Mouse (Mus musculus): ENCODE data around the gene Gm17728. TPM values are rescaled to one million over a fixed set of nuclear protein-coding genes. Genes with fewer than 3 reads are reported as not detected.
A peak's percentile ranks its signal among the peaks of the same experiment; 100 is the strongest.
"Not testable (repeated sequence)": the region's sequence is repeated elsewhere in the genome, so short reads cannot be mapped to it uniquely, and the experiment has no call there.

The Gm17728 gene
- not detected in 2 replicates for polyA plus RNA-seq (2015; fragmentation: Nextera tagmentation; extraction: Ambion mirVana)

GRCm38 (mm10) chr17:9421760-9422159 lies at the start of gene Gm17728:
Gm17728 (plus strand) TSS chr17:9422060.
- not testable (repeated sequence) for H3K4me3 ChIP-seq (ENCODE audit: low read length); H3K36me3 ChIP-seq (ENCODE audit: control insufficient read depth, insufficient read depth); ATAC-seq (replicated peaks; ENCODE audit: extremely low read depth, insufficient read depth, low FRiP score); H3K9ac ChIP-seq (ENCODE audit: low read length); H3K27me3 ChIP-seq (ENCODE audit: control insufficient read depth, insufficient read depth, low read length); H3K27ac ChIP-seq (ENCODE audit: low read length); H3K4me1 ChIP-seq (ENCODE audit: control insufficient read depth, insufficient read depth, low read length); H3K4me2 ChIP-seq (ENCODE audit: low read depth, low read length); H3K9me3 ChIP-seq (replicated peaks; ENCODE audit: control insufficient read depth, low read length)
- 87% methylated on average over 7 of the region's 8 CpGs for WGBS

- Histone ChIP-seq H3K4me3 (ENCODE audit: low read length) (no peak overlapping the region), H3K4me1 (ENCODE audit: control insufficient read depth, insufficient read depth, low read length) (no peaks in the 10 kb centered on the region), H3K36me3 (ENCODE audit: control insufficient read depth, insufficient read depth) (no peaks in the 10 kb centered on the region), H3K9ac (ENCODE audit: low read length) (no peak overlapping the region), H3K9me3 (replicated peaks; ENCODE audit: control insufficient read depth, low read length) (peaks cover 2% of the 10 kb centered on the region; the same call in 1 of the 2 replicates), H3K27me3 (ENCODE audit: control insufficient read depth, insufficient read depth, low read length) (no peaks in the 10 kb centered on the region), H3K27ac (ENCODE audit: low read length) (no peak overlapping the region), H3K4me2 (ENCODE audit: low read depth, low read length) (no peak overlapping the region)
- WGBS = 76% methylated on average over 7 of the region's 7 CpGs
- no peak for ATAC-seq (replicated peaks; ENCODE audit: extremely low read depth, insufficient read depth, low FRiP score)
These were observed 24.4 kb upstream of the Gm17728 start for GRCm38 (mm10) chr17:9397493-9397892.

- Histone ChIP-seq H3K9ac (ENCODE audit: low read length) (no peak overlapping the region), H3K27ac (ENCODE audit: low read length) (no peak overlapping the region), H3K9me3 (replicated peaks; ENCODE audit: control insufficient read depth, low read length) (peaks cover 2% of the 10 kb centered on the region; the same call in 1 of the 2 replicates), H3K27me3 (ENCODE audit: control insufficient read depth, insufficient read depth, low read length) (no peaks in the 10 kb centered on the region), H3K4me3 (ENCODE audit: low read length) (no peak overlapping the region), H3K4me2 (ENCODE audit: low read depth, low read length) (no peak overlapping the region), H3K36me3 (ENCODE audit: control insufficient read depth, insufficient read depth) (no peaks in the 10 kb centered on the region), H3K4me1 (ENCODE audit: control insufficient read depth, insufficient read depth, low read length) (no peaks in the 10 kb centered on the region)
- WGBS = 44% methylated on average over 4 of the region's 4 CpGs
- no peak for ATAC-seq (replicated peaks; ENCODE audit: extremely low read depth, insufficient read depth, low FRiP score)
These were observed 23.3 kb upstream of the Gm17728 start for GRCm38 (mm10) chr17:9398551-9398950.

DNA sequence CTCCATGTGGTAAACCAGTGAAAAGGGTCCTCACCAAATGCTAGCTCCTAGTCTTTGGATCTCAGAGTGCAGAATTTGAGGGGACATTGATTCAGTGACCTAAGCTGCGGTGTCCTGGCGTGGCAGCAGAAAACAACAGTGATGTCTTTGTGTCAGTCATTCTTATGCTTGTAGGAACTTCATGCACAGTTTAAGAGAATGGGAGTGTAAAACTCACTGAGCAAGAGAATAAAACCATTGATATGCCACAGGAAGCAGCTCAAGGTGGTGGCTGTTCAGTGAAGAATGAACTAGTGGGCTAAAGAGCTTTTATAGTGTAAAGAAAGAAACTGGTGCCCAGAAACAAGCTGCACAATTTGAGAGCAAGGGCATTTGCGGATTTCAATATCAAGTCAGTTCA lies 17.9 kb upstream of the Gm17728 start:
- H3K27ac ChIP-seq (ENCODE audit: low read length) = no peak overlapping the region
- H3K4me2 ChIP-seq (ENCODE audit: low read depth, low read length) = no peak overlapping the region
- no peak for ATAC-seq (replicated peaks; ENCODE audit: extremely low read depth, insufficient read depth, low FRiP score)

GRCm38 (mm10) chr17:9407640-9408039 lies 14.2 kb upstream of the Gm17728 start:
- Histone ChIP-seq H3K27ac (ENCODE audit: low read length) (peak overlapping the region; percentile 45), H3K4me3 (ENCODE audit: low read length) (peak overlapping the region; percentile 8; the same call in 1 of the 2 replicates), H3K4me1 (ENCODE audit: control insufficient read depth, insufficient read depth, low read length) (peaks cover 11% of the 10 kb centered on the region), H3K27me3 (ENCODE audit: control insufficient read depth, insufficient read depth, low read length) (no peaks in the 10 kb centered on the region), H3K36me3 (ENCODE audit: control insufficient read depth, insufficient read depth) (no peaks in the 10 kb centered on the region), H3K9ac (ENCODE audit: low read length) (no peak overlapping the region), H3K4me2 (ENCODE audit: low read depth, low read length) (peak overlapping the region; percentile 52), H3K9me3 (replicated peaks; ENCODE audit: control insufficient read depth, low read length) (no peaks in the 10 kb centered on the region)
- 29% methylated on average over 6 of the region's 6 CpGs for WGBS
- ATAC-seq (replicated peaks; ENCODE audit: extremely low read depth, insufficient read depth, low FRiP score) = peak; percentile 65; the same call in 1 of the 2 replicates

More for the DNA sequence above, 17.9 kb upstream of the Gm17728 start:
- Histone ChIP-seq H3K9ac (ENCODE audit: low read length) (no peak overlapping the region), H3K4me3 (ENCODE audit: low read length) (no peak overlapping the region), H3K27me3 (ENCODE audit: control insufficient read depth, insufficient read depth, low read length) (no peaks in the 10 kb centered on the region), H3K4me1 (ENCODE audit: control insufficient read depth, insufficient read depth, low read length) (peaks cover 11% of the 10 kb centered on the region), H3K36me3 (ENCODE audit: control insufficient read depth, insufficient read depth) (no peaks in the 10 kb centered on the region), H3K9me3 (replicated peaks; ENCODE audit: control insufficient read depth, low read length) (peaks cover 2% of the 10 kb centered on the region; the same call in 1 of the 2 replicates)
- WGBS = 90% methylated on average over 3 of the region's 3 CpGs

DNA sequence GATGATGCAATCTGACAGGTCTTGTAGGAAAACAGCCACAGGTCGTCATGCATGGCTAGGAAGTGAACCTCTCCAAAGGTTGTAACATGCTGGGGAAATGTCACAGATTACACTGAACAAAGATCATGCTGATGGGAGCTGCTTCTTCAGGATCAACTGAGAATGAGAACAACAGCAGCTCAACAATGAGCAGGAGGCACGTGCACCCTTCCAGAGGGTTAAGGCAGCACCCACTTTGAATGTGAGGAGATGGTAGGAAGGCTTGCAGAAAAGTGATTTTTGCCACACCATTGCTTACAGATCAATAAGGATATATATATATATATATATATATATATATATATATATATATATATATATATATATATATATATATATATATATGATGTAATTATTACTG lies 2.8 kb upstream of the Gm17728 start:
- no peaks in the 10 kb centered on the region for H3K27me3 ChIP-seq (ENCODE audit: control insufficient read depth, insufficient read depth, low read length)
- H3K9ac ChIP-seq (ENCODE audit: low read length) = no peak overlapping the region
- H3K4me2 ChIP-seq (ENCODE audit: low read depth, low read length) = no peak overlapping the region
- no peak overlapping the region for H3K27ac ChIP-seq (ENCODE audit: low read length)
- H3K36me3 ChIP-seq (ENCODE audit: control insufficient read depth, insufficient read depth) = no peaks in the 10 kb centered on the region
- no peaks in the 10 kb centered on the region; the same call in 1 of the 2 replicates for H3K9me3 ChIP-seq (replicated peaks; ENCODE audit: control insufficient read depth, low read length)
- 76% methylated on average over 2 of the region's 2 CpGs for WGBS
- ATAC-seq (replicated peaks; ENCODE audit: extremely low read depth, insufficient read depth, low FRiP score) = no peak
- no peaks in the 10 kb centered on the region; the same call in 1 of the 2 replicates for H3K4me1 ChIP-seq (ENCODE audit: control insufficient read depth, insufficient read depth, low read length)
- no peak overlapping the region for H3K4me3 ChIP-seq (ENCODE audit: low read length)

- 71% methylated on average over 7 of the region's 7 CpGs for WGBS
- no peak for ATAC-seq (replicated peaks; ENCODE audit: extremely low read depth, insufficient read depth, low FRiP score)
These were observed 6.6 kb downstream of the Gm17728 start for GRCm38 (mm10) chr17:9428374-9428994.

GRCm38 (mm10) chr17:9439997-9440655 lies 18.3 kb downstream of the Gm17728 start:
- H3K27ac ChIP-seq (ENCODE audit: low read length) = no peak overlapping the region
- ATAC-seq (replicated peaks; ENCODE audit: extremely low read depth, insufficient read depth, low FRiP score) = no peak
- H3K36me3 ChIP-seq (ENCODE audit: control insufficient read depth, insufficient read depth) = no peaks in the 10 kb centered on the region
- H3K4me1 ChIP-seq (ENCODE audit: control insufficient read depth, insufficient read depth, low read length) = no peaks in the 10 kb centered on the region
- no peaks in the 10 kb centered on the region for H3K9me3 ChIP-seq (replicated peaks; ENCODE audit: control insufficient read depth, low read length)
- no peaks in the 10 kb centered on the region for H3K27me3 ChIP-seq (ENCODE audit: control insufficient read depth, insufficient read depth, low read length)
- H3K4me2 ChIP-seq (ENCODE audit: low read depth, low read length) = no peak overlapping the region
- WGBS = 81% methylated on average over 4 of the region's 4 CpGs
- H3K4me3 ChIP-seq (ENCODE audit: low read length) = no peak overlapping the region
- no peak overlapping the region for H3K9ac ChIP-seq (ENCODE audit: low read length)

More at GRCm38 (mm10) chr17:9428374-9428994, 6.6 kb downstream of the Gm17728 start:
- Histone ChIP-seq H3K4me3 (ENCODE audit: low read length) (no peak overlapping the region), H3K27ac (ENCODE audit: low read length) (no peak overlapping the region), H3K4me2 (ENCODE audit: low read depth, low read length) (no peak overlapping the region), H3K9me3 (replicated peaks; ENCODE audit: control insufficient read depth, low read length) (no peaks in the 10 kb centered on the region), H3K36me3 (ENCODE audit: control insufficient read depth, insufficient read depth) (no peaks in the 10 kb centered on the region), H3K9ac (ENCODE audit: low read length) (no peak overlapping the region), H3K4me1 (ENCODE audit: control insufficient read depth, insufficient read depth, low read length) (no peaks in the 10 kb centered on the region), H3K27me3 (ENCODE audit: control insufficient read depth, insufficient read depth, low read length) (no peaks in the 10 kb centered on the region)

DNA sequence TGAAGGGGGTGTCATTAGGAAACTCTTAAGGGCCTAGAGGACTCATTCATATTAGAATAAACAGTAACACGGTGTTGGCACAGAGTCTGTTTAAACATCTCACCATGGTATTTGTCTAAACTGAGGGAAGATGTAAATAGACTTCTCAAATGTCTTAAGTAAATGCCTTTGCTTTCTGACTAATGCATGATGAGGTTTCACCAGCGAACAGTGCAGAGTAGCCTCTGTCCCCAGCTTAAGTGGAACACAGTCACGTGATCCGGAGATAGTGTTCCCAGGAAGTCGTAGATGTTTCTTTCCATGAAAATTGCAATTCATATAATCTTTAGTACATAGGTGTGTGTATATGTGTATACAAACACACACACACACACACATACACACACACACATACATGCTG lies 34.5 kb downstream of the Gm17728 start:
- no peaks in the 10 kb centered on the region; the same call in 1 of the 2 replicates for H3K9me3 ChIP-seq (replicated peaks; ENCODE audit: control insufficient read depth, low read length)
- H3K9ac ChIP-seq (ENCODE audit: low read length) = no peak overlapping the region
- H3K36me3 ChIP-seq (ENCODE audit: control insufficient read depth, insufficient read depth) = no peaks in the 10 kb centered on the region
- no peak for ATAC-seq (replicated peaks; ENCODE audit: extremely low read depth, insufficient read depth, low FRiP score)
- 0 out of 2 replicates have a peak, but pooled peaks cover 2% of the 10 kb centered on the region for H3K4me1 ChIP-seq (ENCODE audit: control insufficient read depth, insufficient read depth, low read length)
- H3K4me3 ChIP-seq (ENCODE audit: low read length) = no peak overlapping the region
- WGBS = 74% methylated on average over 5 of the region's 5 CpGs
- H3K27ac ChIP-seq (ENCODE audit: low read length) = no peak overlapping the region
- no peak overlapping the region for H3K4me2 ChIP-seq (ENCODE audit: low read depth, low read length)
- no peaks in the 10 kb centered on the region for H3K27me3 ChIP-seq (ENCODE audit: control insufficient read depth, insufficient read depth, low read length)

Data from heart, embryonic 16.5 days (tissue).